Comparison of ENCODE assay signal across 22 mouse cellular contexts in the genomic region with DNA sequence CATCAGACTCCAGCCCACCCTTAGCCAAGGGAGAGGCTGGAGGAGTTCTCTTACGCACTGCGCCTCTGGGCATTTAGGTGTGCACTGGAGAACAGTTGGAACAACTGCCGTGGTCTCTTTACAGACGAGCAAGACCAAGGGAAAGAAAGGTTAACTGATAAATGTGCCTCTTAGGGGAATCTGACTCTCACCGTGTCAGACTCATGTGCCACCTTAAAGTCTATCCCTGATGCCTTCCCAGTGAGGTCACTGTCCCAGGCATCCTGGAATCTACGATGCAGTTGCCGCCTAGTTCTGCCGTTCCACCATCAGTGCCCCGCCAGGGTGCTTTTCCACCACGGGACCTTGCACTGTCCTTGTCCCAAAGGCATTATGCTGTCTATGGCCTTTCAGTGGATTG.
DNase-seq lines count a peak whose midpoint lies in the region; ATAC-seq and TF ChIP-seq lines count a peak whose summit lies in the region.
"Had no signal": no experiment of that assay in that cellular context is flagged by ENCODE, and none has a peak within 500 bp of the region (broad histone marks: within the 10 kb centered on the region; RNA-seq: fewer than 3 reads in every experiment).

No protein-coding gene starts in this region.

- TF ChIP-seq EP300 in heart, adult 2 months (IDR thresholded peaks at IDR 0.05; ENCODE audit: insufficient read depth, low read depth, low read length) = no peak
- no peak for TF ChIP-seq EP300 in heart, postnatal 0 days (IDR thresholded peaks at IDR 0.05; ENCODE audit: low read depth)

- intact Hi-C loops in heart, adult 2 months (cut with DNase I) = loop anchor here (2.0 to 5.0 kb wide), 2 partner anchors 19 to 338 kb away; partner anchors contain the start of gene Adgrl2
- intact Hi-C loops in heart, postnatal 10 days (cut with DNase I) = loop anchor here (2.0 to 5.0 kb wide), 3 partner anchors 19 to 338 kb away; partner anchors contain the start of gene Adgrl2

- H3K36me3 ChIP-seq in heart, adult 2 months (ENCODE audit: control insufficient read depth, insufficient read depth, low read length) = peaks cover 2% of the 10 kb centered on the region
- no peaks in the 10 kb centered on the region for H3K36me3 ChIP-seq in heart, postnatal 0 days (replicated peaks; ENCODE audit: control insufficient read depth, insufficient read depth, low read length)
- H3K36me3 ChIP-seq in midbrain, embryonic 10.5 days = no peaks in the 10 kb centered on the region
- no peaks in the 10 kb centered on the region for H3K36me3 ChIP-seq in midbrain, embryonic 15.5 days (replicated peaks)
- H3K36me3 ChIP-seq: embryonic facial prominence, embryonic 13.5 days; hindbrain, embryonic 15.5 days; limb, embryonic 13.5 days; liver, embryonic 13.5 days; stomach, embryonic 15.5 days had no signal

- no peaks in the 10 kb centered on the region for H3K9me3 ChIP-seq in heart, postnatal 0 days (replicated peaks; ENCODE audit: control insufficient read depth, low read length)
- H3K9me3 ChIP-seq in midbrain, embryonic 10.5 days (replicated peaks) = no peaks in the 10 kb centered on the region
- no peaks in the 10 kb centered on the region for H3K9me3 ChIP-seq in midbrain, embryonic 15.5 days
- H3K9me3 ChIP-seq: embryonic facial prominence, embryonic 13.5 days; hindbrain, embryonic 15.5 days; limb, embryonic 13.5 days; liver, embryonic 13.5 days; stomach, embryonic 15.5 days had no signal

- no peak overlapping the region for H3K9ac ChIP-seq in heart, adult 2 months (ENCODE audit: low read depth, low read length)
- no peak overlapping the region for H3K9ac ChIP-seq in heart, postnatal 0 days (replicated peaks; ENCODE audit: low read depth, low read length)
- H3K9ac ChIP-seq in midbrain, embryonic 15.5 days = no peak overlapping the region
- H3K9ac ChIP-seq: embryonic facial prominence, embryonic 13.5 days; forebrain, postnatal 0 days; hindbrain, embryonic 15.5 days; limb, embryonic 13.5 days; liver, embryonic 13.5 days; stomach, embryonic 15.5 days had no signal

- H3K79me2 ChIP-seq in heart, adult 2 months (replicated peaks; ENCODE audit: control insufficient read depth, insufficient read depth, low read length) = no peaks in the 10 kb centered on the region

- TF ChIP-seq CTCF in heart, adult 2 months (IDR thresholded peaks at IDR 0.05) = no peak
- TF ChIP-seq CTCF in heart, postnatal 0 days (IDR thresholded peaks at IDR 0.05; ENCODE audit: low read depth) = no peak

- no peak overlapping the region for H3K4me2 ChIP-seq in heart, postnatal 0 days (ENCODE audit: low read depth, low read length)
- no peak overlapping the region for H3K4me2 ChIP-seq in midbrain, embryonic 15.5 days
- H3K4me2 ChIP-seq: embryonic facial prominence, embryonic 13.5 days; hindbrain, embryonic 15.5 days; limb, embryonic 13.5 days; liver, embryonic 13.5 days; stomach, embryonic 15.5 days had no signal

- peaks cover 10% of the 10 kb centered on the region for H3K4me1 ChIP-seq in heart, adult 2 months (ENCODE audit: control insufficient read depth, insufficient read depth, low read length)
- H3K4me1 ChIP-seq in heart, postnatal 0 days (ENCODE audit: control insufficient read depth, insufficient read depth) = peaks cover 11% of the 10 kb centered on the region; the same call in 1 of the 2 replicates
- peaks cover 57% of the 10 kb centered on the region for H3K4me1 ChIP-seq in midbrain, embryonic 10.5 days
- peaks cover 15% of the 10 kb centered on the region for H3K4me1 ChIP-seq in midbrain, embryonic 15.5 days
- H3K4me1 ChIP-seq: hindbrain, embryonic 15.5 days; liver, embryonic 13.5 days had no signal

- ATAC-seq in heart, postnatal 0 days (ENCODE audit: insufficient read depth, low read depth) = no peak
- ATAC-seq in midbrain, embryonic 15.5 days (replicated peaks) = no peak
- ATAC-seq: activated CD4-positive, CD25-positive, alpha-beta regulatory T cell, adult 4 months; CD4-positive, CD25-positive, alpha-beta regulatory T cell, adult 4 months; forebrain, postnatal 0 days; midbrain, embryonic 16.5 days had no signal

- H3K4me3 ChIP-seq in heart, adult 2 months = no peak overlapping the region
- no peak overlapping the region for H3K4me3 ChIP-seq in heart, postnatal 0 days (ENCODE audit: low read depth, low read length)
- no peak overlapping the region for H3K4me3 ChIP-seq in midbrain, embryonic 10.5 days
- no peak overlapping the region for H3K4me3 ChIP-seq in midbrain, embryonic 15.5 days
- H3K4me3 ChIP-seq: embryonic facial prominence, embryonic 13.5 days; hindbrain, embryonic 15.5 days; limb, embryonic 13.5 days; liver, embryonic 13.5 days; stomach, embryonic 15.5 days had no signal

- TF ChIP-seq POLR2A in heart, adult 2 months (IDR thresholded peaks at IDR 0.05; ENCODE audit: insufficient read depth, low read depth, low read length) = no peak

- H3K27ac ChIP-seq in heart, adult 2 months = peak overlapping the region; percentile 51
- H3K27ac ChIP-seq in heart, postnatal 0 days (ENCODE audit: low read depth) = 0 out of 2 replicates have a peak overlapping the region, but pooled peaks have one; percentile 54
- peak overlapping the region; percentile 80 for H3K27ac ChIP-seq in midbrain, embryonic 10.5 days (replicated peaks)
- H3K27ac ChIP-seq in midbrain, embryonic 15.5 days = no peak overlapping the region
- H3K27ac ChIP-seq: embryonic facial prominence, embryonic 13.5 days; hindbrain, embryonic 15.5 days; kidney, postnatal 0 days; limb, embryonic 13.5 days; liver, embryonic 13.5 days; stomach, embryonic 15.5 days had no signal

- no peak for DNase-seq in heart, adult 2 months
- DNase-seq in heart, postnatal 10 days = no peak
- DNase-seq in heart, postnatal 0 days (ENCODE audit: low spot score) = no peak
- no peak for DNase-seq in heart, postnatal 4 days
- no peak for DNase-seq in midbrain, embryonic 10.5 days (ENCODE audit: low spot score)
- DNase-seq in cerebellum, adult 11-12 months = no peak
- DNase-seq: cerebellum, adult 8-10 months; cerebellum, postnatal 36 days; forebrain, postnatal 0 days; liver, embryonic 13.5 days; right cerebral cortex, postnatal 25 days; thymus, adult 18-20 months; thymus, postnatal 25 days had no signal

- WGBS in heart, adult 2 months = 73% methylated on average over 10 of the region's 10 CpGs
- 72% methylated on average over 10 of the region's 10 CpGs for WGBS in heart, postnatal 0 days
- WGBS in midbrain, embryonic 10.5 days = 66% methylated on average over 10 of the region's 10 CpGs
- WGBS in midbrain, embryonic 15.5 days = 67% methylated on average over 10 of the region's 10 CpGs

- H3K27me3 ChIP-seq in heart, adult 2 months (ENCODE audit: control insufficient read depth, insufficient read depth, low read length) = no peaks in the 10 kb centered on the region
- no peaks in the 10 kb centered on the region for H3K27me3 ChIP-seq in heart, postnatal 0 days (ENCODE audit: control insufficient read depth, insufficient read depth, low read length)
- peaks cover 17% of the 10 kb centered on the region for H3K27me3 ChIP-seq in midbrain, embryonic 10.5 days (ENCODE audit: low read depth, poor library complexity, severe bottlenecking)
- H3K27me3 ChIP-seq in midbrain, embryonic 15.5 days (replicated peaks) = no peaks in the 10 kb centered on the region; the same call in 1 of the 2 replicates
- H3K27me3 ChIP-seq: liver, embryonic 13.5 days; stomach, embryonic 15.5 days had no signal
